8 mouse cellular contexts compared by ENCODE assay signal in genomic region chr4:137851484-137851883, GRCm38 (mm10). TPM values are rescaled to one million over a fixed set of nuclear protein-coding genes. Genes with fewer than 3 reads are reported as not detected.
DNase-seq lines count a peak whose midpoint lies in the region; ATAC-seq and TF ChIP-seq lines count a peak whose summit lies in the region.

No protein-coding gene starts in this region.

- TF ChIP-seq POLR2A in lung, adult 2 months (IDR thresholded peaks at IDR 0.05; ENCODE audit: borderline replicate concordance, extremely low read depth, low read depth, low read length): no peak

- no peak overlapping the region for H3K27ac ChIP-seq in kidney, embryonic 16.5 days (ENCODE audit: low read length)

- no peaks in the 10 kb centered on the region for H3K36me3 ChIP-seq in kidney, embryonic 16.5 days (ENCODE audit: insufficient read depth, low read length)

- H3K9me3 ChIP-seq in kidney, embryonic 16.5 days (ENCODE audit: low read length): no peaks in the 10 kb centered on the region

- DNase-seq in kidney, adult 18-20 months: peak; percentile 68
- peak; percentile 63 for DNase-seq in A20 (ENCODE audit: low read depth, low spot score)
- DNase-seq in MEL-GATA-1-ER (ENCODE audit: extremely low read depth, low read depth): peak; percentile 55
- DNase-seq in lung, adult 2 months: no peak
- DNase-seq in thymus, postnatal 4 days: peak; percentile 72
- no peak for DNase-seq in urinary bladder, adult 18-20 months (ENCODE audit: low spot score in 2 of 2)

- no peaks in the 10 kb centered on the region for H3K27me3 ChIP-seq in kidney, embryonic 16.5 days (ENCODE audit: insufficient read depth, low read length)

- no peak overlapping the region for H3K4me3 ChIP-seq in kidney, embryonic 16.5 days (ENCODE audit: low read length)
- no peak overlapping the region for H3K4me3 ChIP-seq in lung, adult 2 months (replicated peaks; ENCODE audit: extremely low read depth, low read depth, low read length)

- no peak overlapping the region for H3K4me2 ChIP-seq in kidney, embryonic 16.5 days (replicated peaks; ENCODE audit: low read depth, low read length)

- H3K4me1 ChIP-seq in kidney, embryonic 16.5 days (ENCODE audit: insufficient read depth, low read length): peaks cover 7% of the 10 kb centered on the region; the same call in 1 of the 2 replicates
- peaks cover 10% of the 10 kb centered on the region for H3K4me1 ChIP-seq in lung, adult 2 months (ENCODE audit: control insufficient read depth, insufficient read depth, low read length)

- WGBS in kidney, embryonic 16.5 days: 47% methylated on average over 2 of the region's 2 CpGs
- 32% methylated on average over 2 of the region's 2 CpGs for WGBS in lung, adult 2 months

- no peak for ATAC-seq in kidney, embryonic 16.5 days (ENCODE audit: low FRiP score, low TSS enrichment)
- 0 out of 2 replicates have a peak, but pooled peaks have one; percentile 55 for ATAC-seq in erythroblast, adult 5-6 weeks (replicated peaks; ENCODE audit: low FRiP score, poor library complexity, severe bottlenecking)

- no peak overlapping the region for H3K9ac ChIP-seq in kidney, embryonic 16.5 days (replicated peaks; ENCODE audit: low read length)

- peak; percentile 83 for TF ChIP-seq CTCF in lung, adult 2 months (IDR thresholded peaks at IDR 0.05; ENCODE audit: insufficient read depth, low read length)

RNA-seq across cellular contexts. Expression of gene Ece1, which starts 10.6 kb away (rescaled TPM):
- polyA plus RNA-seq in kidney, embryonic 16.5 days (2015; fragmentation: Nextera tagmentation; extraction: Ambion mirVana): 55.5 and 72.3 TPM in 2 replicates
- 2.3 and 3.1 TPM in 2 replicates for total RNA-seq in erythroblast, adult 5-6 weeks (2015; ENCODE audit: low replicate concordance)
- 0.68 and 2.1 TPM in 2 replicates for total RNA-seq in erythroblast, adult 5-6 weeks (2017; ENCODE audit: low replicate concordance)
- 111 and 113 TPM in 2 replicates for polyA plus RNA-seq in lung, adult 2 months (2012; rRNA removed)

RNA-seq across cellular contexts. Expression of gene Alpl, which starts 55.3 kb away (rescaled TPM):
- polyA plus RNA-seq in kidney, embryonic 16.5 days (2015; fragmentation: Nextera tagmentation; extraction: Ambion mirVana): 19.2 and 19.3 TPM in 2 replicates
- not detected in 2 replicates for total RNA-seq in erythroblast, adult 5-6 weeks (2015; ENCODE audit: low replicate concordance)
- total RNA-seq in erythroblast, adult 5-6 weeks (2017; ENCODE audit: low replicate concordance): 0.42 and 0.85 TPM in 2 replicates
- polyA plus RNA-seq in lung, adult 2 months (2012; rRNA removed): 5.4 and 5.5 TPM in 2 replicates

Comparison
In these comparisons a context has a peak if more than half of its experiments do, and no peak if none do; other contexts are left out.
1. DNase-seq: peak in kidney, adult 18-20 months (single experiment), A20 (single experiment), MEL-GATA-1-ER (single experiment) and thymus, postnatal 4 days (single experiment); none in lung, adult 2 months (single experiment) and urinary bladder, adult 18-20 months (0 of 2).